Comparison of ENCODE assay signal across 8 mouse cellular contexts in genomic region chrX:13229891-13230614, GRCm38 (mm10). TPM values are rescaled to one million over a fixed set of nuclear protein-coding genes. Genes with fewer than 3 reads are reported as not detected.
DNase-seq lines count a peak whose midpoint lies in the region; ATAC-seq and TF ChIP-seq lines count a peak whose summit lies in the region.

No protein-coding gene starts in this region.

- peak; percentile 38; the same call in 1 of the 2 replicates for TF ChIP-seq CTCF in cerebellum, adult 2 months (IDR thresholded peaks at IDR 0.05; ENCODE audit: borderline replicate concordance, insufficient read depth, low read depth, low read length)
- TF ChIP-seq CTCF in intestine, postnatal 0 days (IDR thresholded peaks at IDR 0.05; ENCODE audit: low read depth) = peak; percentile 78

- no peak for TF ChIP-seq POLR2A in cerebellum, adult 2 months (IDR thresholded peaks at IDR 0.05; ENCODE audit: borderline replicate concordance, insufficient read depth, low read length)

- H3K36me3 ChIP-seq in forebrain, embryonic 15.5 days = no peaks in the 10 kb centered on the region
- no peaks in the 10 kb centered on the region for H3K36me3 ChIP-seq in intestine, postnatal 0 days (ENCODE audit: control insufficient read depth, insufficient read depth)
- H3K36me3 ChIP-seq in lung, embryonic 15.5 days = no peaks in the 10 kb centered on the region
- H3K36me3 ChIP-seq in splenic B cell, adult 2 months (ENCODE audit: control insufficient read depth, insufficient read depth, low read length, poor library complexity, severe bottlenecking) = no peaks in the 10 kb centered on the region

- H3K9ac ChIP-seq in forebrain, embryonic 15.5 days (replicated peaks) = peak overlapping the region; percentile 51
- H3K9ac ChIP-seq in intestine, postnatal 0 days (ENCODE audit: low read depth, low read length) = peak overlapping the region; percentile 26; the same call in 1 of the 2 replicates
- peak overlapping the region; percentile 27 for H3K9ac ChIP-seq in lung, embryonic 15.5 days

- H3K4me3 ChIP-seq in cerebellum, adult 2 months (replicated peaks; ENCODE audit: insufficient read depth, low read depth, low read length) = peak overlapping the region; percentile 65
- peak overlapping the region; percentile 40 for H3K4me3 ChIP-seq in forebrain, embryonic 15.5 days
- peak overlapping the region; percentile 32 for H3K4me3 ChIP-seq in intestine, postnatal 0 days (ENCODE audit: low read depth, low read length)
- peak overlapping the region; percentile 43 for H3K4me3 ChIP-seq in lung, embryonic 15.5 days

- 14% methylated on average over 8 of the region's 8 CpGs for WGBS in cerebellum, adult 2 months
- 27% methylated on average over 8 of the region's 8 CpGs for WGBS in forebrain, embryonic 15.5 days
- 28% methylated on average over 8 of the region's 8 CpGs for WGBS in intestine, postnatal 0 days
- 23% methylated on average over 8 of the region's 8 CpGs for WGBS in lung, embryonic 15.5 days

- H3K4me2 ChIP-seq in forebrain, embryonic 15.5 days (replicated peaks) = peak overlapping the region; percentile 49
- H3K4me2 ChIP-seq in intestine, postnatal 0 days (replicated peaks; ENCODE audit: low read depth) = peak overlapping the region; percentile 59
- peak overlapping the region; percentile 50 for H3K4me2 ChIP-seq in lung, embryonic 15.5 days

- peak; percentile 81 for DNase-seq in 3T3-L1 (ENCODE audit: low read depth, low spot score)
- peak; percentile 42 to 68 for DNase-seq in cerebellum, adult 2 months
- peak; percentile 54 for DNase-seq in splenic B cell, adult 2 months (ENCODE audit: low read depth, low spot score)

- no peaks in the 10 kb centered on the region for H3K4me1 ChIP-seq in cerebellum, adult 2 months (ENCODE audit: control insufficient read depth, insufficient read depth, low read length)
- peaks cover 4% of the 10 kb centered on the region for H3K4me1 ChIP-seq in forebrain, embryonic 15.5 days
- H3K4me1 ChIP-seq in intestine, postnatal 0 days (replicated peaks; ENCODE audit: control insufficient read depth, insufficient read depth, low read length) = no peaks in the 10 kb centered on the region
- H3K4me1 ChIP-seq in lung, embryonic 15.5 days = peaks cover 4% of the 10 kb centered on the region; the same call in 1 of the 2 replicates

- H3K27me3 ChIP-seq in cerebellum, adult 2 months (ENCODE audit: control insufficient read depth, insufficient read depth, low read length) = no peaks in the 10 kb centered on the region
- H3K27me3 ChIP-seq in forebrain, embryonic 15.5 days = no peaks in the 10 kb centered on the region
- no peaks in the 10 kb centered on the region for H3K27me3 ChIP-seq in intestine, postnatal 0 days (replicated peaks; ENCODE audit: control insufficient read depth, insufficient read depth, low read length)
- no peaks in the 10 kb centered on the region for H3K27me3 ChIP-seq in lung, embryonic 15.5 days
- no peaks in the 10 kb centered on the region for H3K27me3 ChIP-seq in splenic B cell, adult 2 months (ENCODE audit: control insufficient read depth, insufficient read depth, low read length, poor library complexity, severe bottlenecking)

- ATAC-seq in CD4-positive, CD25-positive, alpha-beta regulatory T cell, adult 4 months = peak; percentile 37
- ATAC-seq in forebrain, embryonic 15.5 days (replicated peaks) = peak; percentile 55
- ATAC-seq in intestine, postnatal 0 days = peak; percentile 4; the same call in 1 of the 2 replicates
- peak; percentile 20 for ATAC-seq in lung, embryonic 15.5 days (ENCODE audit: borderline replicate concordance, extremely low read depth, low FRiP score, low TSS enrichment)
- ATAC-seq in activated CD4-positive, CD25-positive, alpha-beta regulatory T cell, adult 4 months = no peak

- H3K27ac ChIP-seq in cerebellum, adult 2 months (ENCODE audit: insufficient read depth, low read length) = peak overlapping the region; percentile 43; the same call in 1 of the 2 replicates
- H3K27ac ChIP-seq in forebrain, embryonic 15.5 days (replicated peaks) = peak overlapping the region; percentile 93
- peak overlapping the region; percentile 57 for H3K27ac ChIP-seq in intestine, postnatal 0 days (ENCODE audit: low read depth, low read length)
- H3K27ac ChIP-seq in lung, embryonic 15.5 days = peak overlapping the region; percentile 72

- no peaks in the 10 kb centered on the region for H3K9me3 ChIP-seq in forebrain, embryonic 15.5 days
- no peaks in the 10 kb centered on the region for H3K9me3 ChIP-seq in intestine, postnatal 0 days (ENCODE audit: control insufficient read depth)
- no peaks in the 10 kb centered on the region for H3K9me3 ChIP-seq in lung, embryonic 15.5 days

RNA-seq across cellular contexts. Expression of gene Ddx3x, which starts 50.7 kb away (rescaled TPM):
- 10 to 100 TPM; 34.7 to 48.4 TPM for polyA plus RNA-seq in CD4-positive, CD25-positive, alpha-beta regulatory T cell, adult 4 months (2017; shearing (Covaris generic))
- polyA plus RNA-seq in cerebellum, adult 2 months (2012; rRNA removed) = 85.7 and 121 TPM in 2 replicates
- 124 and 127 TPM in 2 replicates for polyA plus RNA-seq in forebrain, embryonic 15.5 days (2015; fragmentation: Nextera tagmentation; extraction: Ambion mirVana)
- polyA plus RNA-seq in intestine, postnatal 0 days (2015; fragmentation: Nextera tagmentation; extraction: Ambion mirVana) = 84.5 and 92.6 TPM in 2 replicates
- polyA plus RNA-seq in lung, embryonic 15.5 days (2015; fragmentation: Nextera tagmentation; extraction: Ambion mirVana) = 122 and 125 TPM in 2 replicates
- polyA plus RNA-seq in activated CD4-positive, CD25-positive, alpha-beta regulatory T cell, adult 4 months (2017; shearing (Covaris generic)) = 10 to 100 TPM; 33.9 to 42.2 TPM

Comparison
In these comparisons a context has a peak if more than half of its experiments do, and no peak if none do; other contexts are left out.
1. H3K27ac ChIP-seq: peak in every context shown above with its lines; median percentile 93 in forebrain, embryonic 15.5 days; 72 in lung, embryonic 15.5 days; 57 in intestine, postnatal 0 days; 43 in cerebellum, adult 2 months.